Mouse (Mus musculus) kidney, postnatal 14 days (tissue): ENCODE measurements around the gene Trim2.

Experiments
- DNase-seq: peaks from one replicate; pipeline ENCODE4 v3.0.0; 2022; ENCODE audit warnings: mixed read lengths

Trim2 gene

GRCm38 (mm10) chr3:84306777-84307176 is at the start of gene Trim2:
Gene Trim2 (minus strand): TSS chr3:84306877.
- no peak for DNase-seq

GRCm38 (mm10) chr3:84355930-84356689 is 49.4 kb upstream of the Trim2 start:
- DNase-seq = peak; percentile 77

GRCm38 (mm10) chr3:84352353-84353034 is 45.8 kb upstream of the Trim2 start:
- peak; percentile 77 for DNase-seq

- DNase-seq = no peak
Measured at GRCm38 (mm10) chr3:84350311-84350710, 43.6 kb upstream of the Trim2 start.

- no peak for DNase-seq
Measured at GRCm38 (mm10) chr3:84349771-84350170, 43.1 kb upstream of the Trim2 start.

- no peak for DNase-seq
Measured at GRCm38 (mm10) chr3:84347426-84347825, 40.7 kb upstream of the Trim2 start.

GRCm38 (mm10) chr3:84346456-84347150 is 39.9 kb upstream of the Trim2 start:
- DNase-seq = no peak

GRCm38 (mm10) chr3:84345646-84345980 is 38.9 kb upstream of the Trim2 start:
- DNase-seq = peak; percentile 51

GRCm38 (mm10) chr3:84344725-84345645 is 38.3 kb upstream of the Trim2 start:
- peak; percentile 92 for DNase-seq

GRCm38 (mm10) chr3:84343101-84343500 is 36.4 kb upstream of the Trim2 start:
- DNase-seq = no peak

GRCm38 (mm10) chr3:84341811-84342210 is 35.1 kb upstream of the Trim2 start:
- DNase-seq = peak; percentile 90

GRCm38 (mm10) chr3:84337585-84337984 is 30.9 kb upstream of the Trim2 start:
- no peak for DNase-seq

- DNase-seq = no peak
Measured at GRCm38 (mm10) chr3:84336342-84336741, 29.7 kb upstream of the Trim2 start.

- DNase-seq = no peak
Measured at GRCm38 (mm10) chr3:84335421-84336073, 28.9 kb upstream of the Trim2 start.

- peak; percentile 30 for DNase-seq
Measured at GRCm38 (mm10) chr3:84334771-84335420, 28.2 kb upstream of the Trim2 start.

GRCm38 (mm10) chr3:84333400-84334349 is 27.0 kb upstream of the Trim2 start:
- peak; percentile 73 for DNase-seq

GRCm38 (mm10) chr3:84330210-84330609 is 23.5 kb upstream of the Trim2 start:
- no peak for DNase-seq

GRCm38 (mm10) chr3:84324967-84325441 is 18.3 kb upstream of the Trim2 start:
- no peak for DNase-seq

- DNase-seq = peak; percentile 52
Measured at GRCm38 (mm10) chr3:84324478-84324877, 17.8 kb upstream of the Trim2 start.

- peak; percentile 53 for DNase-seq
Measured at GRCm38 (mm10) chr3:84324000-84324399, 17.3 kb upstream of the Trim2 start.
